Mouse (Mus musculus): ENCODE measurements around the gene Smarca1.

DNA sequence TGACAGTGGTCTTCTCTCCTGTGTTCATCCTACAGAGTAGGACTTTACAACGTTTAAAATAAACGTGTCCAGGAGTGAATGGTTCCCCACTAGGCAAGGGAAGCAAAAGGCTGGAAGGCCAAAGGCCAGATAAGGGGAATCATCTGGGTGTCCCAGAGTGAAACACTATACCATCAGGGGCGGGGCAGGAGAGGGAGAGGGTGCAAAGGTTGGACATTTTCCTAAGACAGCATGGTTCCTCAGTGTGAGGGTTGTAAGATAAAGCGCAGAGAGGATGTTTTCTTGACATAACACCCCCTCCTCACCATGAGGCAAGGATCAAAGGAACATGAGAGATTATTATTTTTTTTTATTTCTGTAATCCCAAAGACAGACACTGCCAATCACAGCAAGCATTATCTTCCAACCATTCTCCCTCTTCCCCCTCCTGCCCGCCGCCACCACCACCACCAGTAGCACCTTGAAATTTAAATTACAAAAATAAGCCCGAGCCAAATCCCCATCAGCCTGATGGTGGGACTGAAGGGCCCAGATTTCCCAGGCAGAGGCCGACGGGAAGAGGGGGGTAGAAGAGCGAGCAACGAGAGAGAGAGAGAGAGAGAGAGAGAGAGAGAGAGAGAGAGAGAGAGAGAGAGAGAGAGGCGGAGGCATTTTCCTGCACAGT is 1.4 kb downstream of the Smarca1 start:
- TF ChIP-seq CTCF (IDR thresholded peaks at IDR 0.05; ENCODE audit: low read depth) = no peak
- TF ChIP-seq EP300 (optimal IDR thresholded peaks at IDR 0.05) = no peak
